Mouse (Mus musculus) forebrain, embryonic 13.5 days (tissue): ENCODE data around the gene Vps36. TPM values are rescaled to one million over a fixed set of nuclear protein-coding genes. Genes with fewer than 3 reads are reported as not detected.

Experiments used
- ATAC-seq: fragments of 200-750 bp; cut with Nextera tagmentation; 2 replicates; pipeline ENCODE4 v1.8.0; 2017
- H3K27ac ChIP-seq: fragments of 300-500 bp; sonication (generic); 2 replicates; pipeline ENCODE4 v1.5.1; 2015; ENCODE audit warnings: inconsistent platforms, mild to moderate bottlenecking, moderate library complexity
- H3K27me3 ChIP-seq: fragments of 300-500 bp; sonication (generic); 2 replicates; pipeline ENCODE4 v1.6.1; 2015; ENCODE audit warnings: mild to moderate bottlenecking, inconsistent platforms
- H3K36me3 ChIP-seq: fragments of 300-500 bp; sonication (generic); 2 replicates; pipeline ENCODE4 v1.6.1; 2015; ENCODE audit warnings: mild to moderate bottlenecking, inconsistent platforms; ENCODE audit not compliant: poor library complexity, severe bottlenecking
- H3K4me1 ChIP-seq: fragments of 300-500 bp; sonication (generic); 2 replicates; pipeline ENCODE4 v1.6.1; 2015; ENCODE audit warnings: inconsistent platforms
- H3K4me2 ChIP-seq: fragments of 300-500 bp; sonication (generic); 2 replicates; pipeline ENCODE4 v1.6.1; 2015; ENCODE audit warnings: inconsistent platforms, mild to moderate bottlenecking, moderate library complexity
- H3K4me3 ChIP-seq: fragments of 300-500 bp; sonication (generic); 2 replicates; pipeline ENCODE4 v1.5.1; 2015; ENCODE audit warnings: mild to moderate bottlenecking, inconsistent platforms
- H3K9ac ChIP-seq: fragments of 300-500 bp; sonication (generic); 2 replicates; pipeline ENCODE4 v1.6.1; 2015; ENCODE audit warnings: mild to moderate bottlenecking, inconsistent platforms
- H3K9me3 ChIP-seq: fragments of 300-500 bp; sonication (generic); replicated peaks from 2 replicates; pipeline ENCODE4 v1.6.1; 2016; ENCODE audit warnings: inconsistent platforms
- WGBS: fragments of 180-500 bp; shearing (Covaris S2); methylation state at CpG from one replicate; pipeline ENCODE4 v1.1.7; 2015; 5-methylcytosine and 5-hydroxymethylcytosine counted together
- polyA plus RNA-seq: library from polyadenylated mRNA; unstranded; fragments of >200 nt; fragmentation: Nextera tagmentation; extraction: Ambion mirVana; gene quantifications from 2 replicates; pipeline ENCODE4 v1.2.1, GENCODE M21; 2015

Gene Vps36
- polyA plus RNA-seq, result 43.2 and 44.3 TPM in 2 replicates

- H3K36me3 ChIP-seq, result 0 out of 2 replicates have a peak, but pooled peaks cover 4% of the 10 kb centered on the region
- no peaks in the 10 kb centered on the region for H3K27me3 ChIP-seq
- H3K27ac ChIP-seq, result peak within 1 kb of the TSS; percentile 96
- peak within 1 kb of the TSS; percentile 74 for H3K4me2 ChIP-seq
- peak within 1 kb of the TSS; percentile 77 for H3K4me3 ChIP-seq
- under 1% methylated on average over 72 of the region's 73 CpGs for WGBS
- H3K4me1 ChIP-seq, result peaks cover 14% of the 10 kb centered on the region
- no peaks in the 10 kb centered on the region for H3K9me3 ChIP-seq
- peak within 1 kb of the TSS; percentile 93 for H3K9ac ChIP-seq
- peak; percentile 94 for ATAC-seq
Measured at GRCm38 (mm10) chr8:22192660-22193431, at the start of gene Vps36. Vps36 (plus strand) TSS chr8:22192809.

DNA sequence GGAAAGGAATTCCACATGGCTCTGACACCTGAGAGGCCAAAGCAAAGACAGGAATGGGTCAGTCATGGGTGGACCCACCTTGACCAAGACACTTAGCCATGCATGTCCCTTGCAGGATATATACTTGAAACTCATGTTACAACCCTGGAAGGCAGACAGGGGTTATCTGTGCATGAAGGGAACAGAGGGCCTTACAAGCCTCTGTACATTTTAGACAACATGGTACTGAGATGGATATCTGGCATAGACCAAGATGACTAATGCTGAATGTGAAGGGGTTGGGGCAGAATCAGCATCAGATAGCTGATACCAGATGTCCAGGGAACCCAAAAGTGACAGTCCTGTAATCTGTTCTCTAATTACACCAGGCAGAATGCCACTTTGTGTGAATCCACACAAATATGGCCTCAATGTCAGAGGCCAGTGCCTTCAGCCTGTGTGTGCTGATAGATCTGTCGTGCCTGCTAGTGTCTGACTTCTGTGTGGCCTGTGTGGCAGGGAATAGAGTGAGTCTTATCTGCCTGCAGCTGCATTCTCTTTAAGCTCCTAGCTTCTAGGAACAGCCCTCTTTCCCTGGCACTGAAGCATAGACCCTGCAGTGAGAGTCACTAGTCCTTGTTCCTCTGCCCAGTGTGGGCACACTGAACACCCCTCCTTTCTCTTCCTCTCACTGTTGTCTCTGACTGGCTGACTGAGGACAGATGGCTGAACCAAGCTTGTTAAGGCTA lies 48.7 kb upstream of the Vps36 start:
- H3K4me1 ChIP-seq, result no peaks in the 10 kb centered on the region
- 93% methylated on average over 1 of the region's 1 CpGs for WGBS
- H3K4me2 ChIP-seq, result no peak overlapping the region

GRCm38 (mm10) chr8:22145831-22146230 lies 46.8 kb upstream of the Vps36 start:
- WGBS, result 85% methylated on average over 6 of the region's 6 CpGs
- ATAC-seq, result no peak

More for the DNA sequence above, 48.7 kb upstream of the Vps36 start:
- Histone ChIP-seq H3K27ac (no peak overlapping the region), H3K9ac (no peak overlapping the region), H3K4me3 (no peak overlapping the region), H3K9me3 (no peaks in the 10 kb centered on the region), H3K27me3 (no peaks in the 10 kb centered on the region), H3K36me3 (peaks cover 31% of the 10 kb centered on the region)
- ATAC-seq, result no peak

DNA sequence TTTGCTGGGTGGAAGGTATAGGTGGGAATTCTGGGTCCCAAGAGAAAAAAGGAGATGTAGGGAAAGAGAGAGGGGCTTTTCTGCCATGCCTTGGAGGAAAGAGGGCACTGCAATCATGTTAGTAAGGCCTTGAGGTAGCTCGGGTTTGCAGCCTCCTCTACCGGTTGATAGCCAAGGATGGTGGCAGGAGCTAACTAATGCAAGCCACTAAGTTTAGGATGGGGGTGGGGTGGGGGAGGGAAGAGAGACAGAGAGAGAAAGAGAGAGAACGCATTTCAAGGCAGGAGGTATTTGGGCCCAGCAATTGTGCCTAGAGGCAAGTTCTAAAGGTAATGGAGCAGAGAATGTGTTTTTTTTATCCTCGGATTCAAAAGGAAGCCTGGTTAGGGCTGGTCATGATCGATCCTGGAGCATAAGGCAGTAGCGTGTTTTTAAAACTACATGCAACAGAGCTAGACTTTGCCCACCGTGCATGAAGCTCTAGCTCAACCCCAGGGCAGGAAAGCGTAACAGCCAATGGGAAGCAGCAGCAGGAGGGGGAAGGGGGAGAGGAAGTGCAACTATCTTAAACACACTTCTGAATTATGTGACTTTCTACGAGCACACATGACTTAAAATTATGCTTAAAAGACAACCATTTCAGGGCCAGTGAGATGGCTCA lies 44.8 kb upstream of the Vps36 start:
- WGBS, result 82% methylated on average over 9 of the region's 9 CpGs

More at GRCm38 (mm10) chr8:22145831-22146230, 46.8 kb upstream of the Vps36 start:
- Histone ChIP-seq H3K27me3 (no peaks in the 10 kb centered on the region), H3K27ac (no peak overlapping the region), H3K4me2 (no peak overlapping the region), H3K36me3 (peaks cover 31% of the 10 kb centered on the region), H3K4me3 (no peak overlapping the region), H3K4me1 (no peaks in the 10 kb centered on the region), H3K9ac (no peak overlapping the region), H3K9me3 (no peaks in the 10 kb centered on the region)

GRCm38 (mm10) chr8:22148367-22148740 lies 44.3 kb upstream of the Vps36 start:
- Histone ChIP-seq H3K4me3 (no peak overlapping the region), H3K27ac (no peak overlapping the region), H3K4me1 (no peaks in the 10 kb centered on the region), H3K9ac (no peak overlapping the region), H3K27me3 (no peaks in the 10 kb centered on the region), H3K9me3 (no peaks in the 10 kb centered on the region), H3K4me2 (no peak overlapping the region), H3K36me3 (peaks cover 18% of the 10 kb centered on the region)
- no peak for ATAC-seq
- 92% methylated on average over 7 of the region's 7 CpGs for WGBS

More for the DNA sequence above, 44.8 kb upstream of the Vps36 start:
- Histone ChIP-seq H3K4me2 (no peak overlapping the region), H3K27me3 (no peaks in the 10 kb centered on the region), H3K4me3 (no peak overlapping the region), H3K9ac (no peak overlapping the region), H3K36me3 (peaks cover 19% of the 10 kb centered on the region), H3K4me1 (no peaks in the 10 kb centered on the region), H3K9me3 (no peaks in the 10 kb centered on the region), H3K27ac (no peak overlapping the region)
- ATAC-seq, result no peak

DNA sequence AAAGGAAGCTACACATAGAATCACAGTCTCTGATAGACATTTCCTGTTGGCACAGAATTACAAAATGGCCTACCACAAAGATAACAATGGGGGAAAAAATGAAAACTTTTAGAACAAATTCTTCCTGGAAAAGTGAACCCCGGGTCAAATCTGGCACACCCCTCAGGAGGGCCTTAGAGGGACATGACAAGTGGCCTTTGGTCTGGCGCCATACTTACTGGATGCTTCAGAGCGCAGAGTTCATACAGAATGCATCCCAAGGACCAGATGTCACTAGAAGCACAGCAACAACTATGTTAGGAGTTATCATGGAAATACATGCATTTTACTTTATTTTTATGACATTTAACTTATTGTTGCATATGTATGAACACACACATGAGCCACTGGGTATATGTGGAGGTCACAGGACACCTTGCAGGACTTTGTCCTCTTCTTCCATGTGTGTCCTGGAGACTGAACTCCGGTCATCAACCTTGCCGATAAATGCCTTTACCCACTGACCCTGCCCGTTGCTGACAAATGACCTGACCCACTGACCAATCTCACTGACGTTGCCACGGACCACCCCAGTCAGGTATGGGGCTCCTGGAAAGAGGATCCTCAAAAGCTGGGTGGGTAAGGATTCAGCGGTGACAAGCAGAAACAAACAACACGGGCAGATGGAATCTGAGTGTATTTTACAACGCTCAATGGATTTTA lies 42.8 kb upstream of the Vps36 start:
- no peaks in the 10 kb centered on the region for H3K4me1 ChIP-seq
- WGBS, result 91% methylated on average over 11 of the region's 11 CpGs

DNA sequence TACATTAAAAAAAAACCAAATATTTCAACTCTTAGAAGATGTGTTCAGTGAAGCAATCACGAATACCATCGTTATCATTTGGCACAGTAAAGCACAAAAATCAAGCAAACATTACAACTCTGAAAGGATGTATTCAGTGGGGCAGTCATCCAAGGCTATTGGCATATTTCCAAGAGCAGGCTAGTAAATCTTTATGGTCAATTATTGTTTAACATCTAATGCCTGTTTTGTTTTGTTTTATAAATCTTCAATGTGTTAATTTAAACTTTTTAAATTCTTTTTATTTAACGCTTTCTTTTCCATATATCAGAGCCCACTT lies 42.3 kb upstream of the Vps36 start:
- Histone ChIP-seq H3K36me3 (peaks cover 21% of the 10 kb centered on the region), H3K27me3 (no peaks in the 10 kb centered on the region), H3K4me2 (no peak overlapping the region), H3K9ac (no peak overlapping the region), H3K4me1 (no peaks in the 10 kb centered on the region), H3K4me3 (no peak overlapping the region), H3K9me3 (no peaks in the 10 kb centered on the region), H3K27ac (no peak overlapping the region)
- ATAC-seq, result no peak
- 65% methylated on average over 3 of the region's 3 CpGs for whole genome bisulfite sequencing

More for the DNA sequence above, 42.8 kb upstream of the Vps36 start:
- H3K27ac ChIP-seq, result no peak overlapping the region
- ATAC-seq, result no peak
- H3K36me3 ChIP-seq, result peaks cover 18% of the 10 kb centered on the region
- H3K9ac ChIP-seq, result no peak overlapping the region
- no peak overlapping the region for H3K4me3 ChIP-seq
- H3K4me2 ChIP-seq, result no peak overlapping the region
- H3K27me3 ChIP-seq, result no peaks in the 10 kb centered on the region
- H3K9me3 ChIP-seq, result no peaks in the 10 kb centered on the region

GRCm38 (mm10) chr8:22162206-22162605 lies 30.4 kb upstream of the Vps36 start:
- no peak overlapping the region for H3K4me3 ChIP-seq
- no peak overlapping the region for H3K4me2 ChIP-seq
- peaks cover 10% of the 10 kb centered on the region; the same call in 1 of the 2 replicates for H3K4me1 ChIP-seq
- no peaks in the 10 kb centered on the region for H3K27me3 ChIP-seq
- H3K9ac ChIP-seq, result no peak overlapping the region
- no peaks in the 10 kb centered on the region for H3K9me3 ChIP-seq
- no peak for ATAC-seq
- peaks cover 10% of the 10 kb centered on the region for H3K36me3 ChIP-seq
- 91% methylated on average over 8 of the region's 8 CpGs for WGBS
- no peak overlapping the region for H3K27ac ChIP-seq

GRCm38 (mm10) chr8:22164431-22164830 lies 28.2 kb upstream of the Vps36 start:
- Histone ChIP-seq H3K36me3 (peaks cover 23% of the 10 kb centered on the region), H3K27me3 (no peaks in the 10 kb centered on the region), H3K27ac (no peak overlapping the region), H3K4me2 (no peak overlapping the region), H3K4me3 (no peak overlapping the region), H3K4me1 (peaks cover 10% of the 10 kb centered on the region; the same call in 1 of the 2 replicates), H3K9me3 (no peaks in the 10 kb centered on the region), H3K9ac (no peak overlapping the region)
- no peak for ATAC-seq
- 95% methylated on average over 10 of the region's 10 CpGs for WGBS

DNA sequence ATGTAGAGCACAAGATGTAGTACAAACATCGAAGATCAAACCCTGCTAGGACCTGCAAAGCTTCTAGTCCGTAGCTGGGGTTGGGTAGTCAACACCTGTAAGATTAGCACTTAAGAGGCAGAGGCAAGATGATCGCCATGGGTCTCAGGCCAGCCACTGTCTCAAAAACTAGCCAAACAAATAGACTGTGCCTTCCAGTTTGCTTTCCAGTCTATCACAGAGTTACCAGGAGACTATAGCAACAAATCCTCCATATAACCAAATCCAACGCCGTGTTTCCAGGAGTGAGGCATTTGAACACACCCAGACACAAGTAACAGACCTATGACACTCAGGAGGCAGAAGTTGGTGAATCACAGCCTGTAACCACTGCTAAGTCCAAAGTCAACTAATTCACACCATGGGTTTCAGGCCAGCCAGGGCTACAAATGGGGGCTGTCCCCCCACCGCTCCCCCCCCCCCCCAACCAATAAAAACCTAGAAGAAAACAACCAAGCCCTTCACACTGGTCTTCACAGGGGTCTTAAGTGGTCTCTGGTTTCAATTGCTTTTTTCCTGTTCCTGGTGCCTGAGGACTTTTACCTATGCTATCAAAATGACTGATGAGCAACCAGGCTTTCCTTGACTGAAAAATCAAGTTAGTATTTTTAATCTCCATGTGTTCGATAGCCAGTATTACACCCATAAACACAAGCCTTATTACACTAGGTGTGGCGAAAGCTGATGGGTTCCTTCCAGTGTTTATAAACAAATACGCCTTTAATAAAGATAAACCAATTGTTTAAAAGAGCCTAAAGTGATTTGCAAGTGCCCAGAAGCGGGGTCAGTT lies 27.1 kb upstream of the Vps36 start:
- Histone ChIP-seq H3K36me3 (peaks cover 24% of the 10 kb centered on the region), H3K4me1 (peaks cover 10% of the 10 kb centered on the region; the same call in 1 of the 2 replicates), H3K4me2 (peak overlapping the region; percentile 58), H3K9me3 (no peaks in the 10 kb centered on the region), H3K27me3 (no peaks in the 10 kb centered on the region), H3K27ac (peak overlapping the region; percentile 83), H3K9ac (peak overlapping the region; percentile 64), H3K4me3 (peak overlapping the region; percentile 55)
- ATAC-seq, result peak; percentile 57
- WGBS, result 56% methylated on average over 10 of the region's 10 CpGs

DNA sequence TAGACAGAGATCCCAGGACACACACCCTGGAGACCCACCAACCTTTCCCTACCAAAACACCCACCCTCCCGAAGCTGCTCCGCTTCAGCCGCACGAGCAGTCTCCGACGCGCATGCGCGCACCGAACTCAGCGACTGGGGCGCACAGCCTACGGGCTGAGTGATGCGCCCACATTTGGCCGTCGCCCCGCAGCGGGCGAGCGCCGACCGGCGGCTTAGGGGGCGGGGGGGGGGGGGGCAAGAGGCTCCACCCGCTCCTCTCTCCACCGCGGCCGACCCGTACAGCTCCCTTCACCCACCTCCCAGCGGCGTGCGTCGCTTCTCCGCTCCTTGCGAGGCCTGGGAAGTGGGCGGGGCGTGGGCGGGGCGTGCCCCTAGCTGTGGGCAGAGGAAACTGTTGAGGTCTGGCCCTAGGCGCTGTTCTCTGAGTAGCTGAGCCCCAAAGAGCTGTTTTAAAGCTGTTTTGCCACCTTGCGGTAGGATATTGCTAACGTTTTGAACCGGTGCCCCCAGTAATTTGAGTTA lies 26.5 kb upstream of the Vps36 start, which contains the start of gene Nek3:
TSS of gene Nek3 (minus strand) at position 356 of the 524 bp plus-strand sequence.
- peak within 1 kb of the TSS; percentile 64 for H3K9ac ChIP-seq
- H3K27me3 ChIP-seq, result no peaks in the 10 kb centered on the region
- WGBS, result under 1% methylated on average over 35 of the region's 43 CpGs

More for the DNA sequence above, 26.5 kb upstream of the Vps36 start, which contains the start of gene Nek3:
- Histone ChIP-seq H3K4me1 (peaks cover 10% of the 10 kb centered on the region; the same call in 1 of the 2 replicates), H3K4me2 (peak within 1 kb of the TSS; percentile 58), H3K36me3 (peaks cover 31% of the 10 kb centered on the region), H3K4me3 (peak within 1 kb of the TSS; percentile 55), H3K27ac (peak within 1 kb of the TSS; percentile 83), H3K9me3 (no peaks in the 10 kb centered on the region)
- peak; percentile 98 for ATAC-seq
